Comparison of ENCODE assay signal across 7 mouse cellular contexts in the genomic region with DNA sequence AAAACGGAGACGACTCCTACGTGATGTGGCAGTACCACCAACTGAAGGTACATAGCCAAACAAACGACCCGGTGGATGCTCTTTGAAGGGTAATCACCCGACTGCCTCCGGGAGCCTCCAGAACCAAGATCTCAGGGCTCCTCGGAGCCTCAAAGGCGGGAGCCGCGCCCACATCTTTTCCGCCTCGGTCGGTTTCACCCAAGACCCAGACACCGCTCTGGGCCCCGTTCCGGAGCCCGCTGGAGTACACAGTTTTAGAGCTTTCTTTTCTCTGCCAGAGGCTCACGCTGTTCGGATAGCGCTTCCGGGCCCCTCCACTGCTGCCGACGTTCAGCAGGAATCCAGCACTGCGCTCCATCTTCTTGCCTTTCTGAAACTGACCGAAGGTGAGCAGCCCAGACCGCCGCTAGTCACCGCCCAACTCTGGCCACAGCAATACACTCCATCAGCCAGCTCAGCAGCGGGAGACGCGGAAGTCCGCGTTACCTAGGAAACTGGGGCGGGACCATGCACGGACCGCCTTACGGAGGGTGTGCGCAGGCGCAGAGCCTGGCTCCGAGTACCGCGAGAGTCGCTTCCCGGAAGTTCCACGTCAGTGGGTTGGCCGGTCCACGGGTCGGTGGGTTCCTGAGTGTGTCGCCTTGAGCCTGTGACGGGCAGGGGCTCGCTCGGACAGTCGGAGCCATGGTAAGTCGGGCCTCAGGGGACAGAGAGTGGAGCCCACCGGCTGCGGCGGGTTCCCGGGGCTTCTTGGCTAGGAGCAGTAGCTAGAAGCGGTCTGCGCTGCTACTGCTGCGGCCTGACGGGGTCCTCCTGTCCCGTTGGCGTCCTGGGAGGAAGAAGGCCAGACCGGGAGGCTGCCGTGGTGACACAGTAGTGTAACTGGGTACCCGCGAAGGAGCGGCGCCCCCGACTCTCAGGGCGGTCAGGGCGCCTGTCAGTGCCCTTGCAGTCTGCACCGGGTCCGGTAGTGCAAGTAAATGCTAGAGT. TPM values are rescaled to one million over a fixed set of nuclear protein-coding genes. Genes with fewer than 3 reads are reported as not detected.
DNase-seq lines count a peak whose midpoint lies in the region; ATAC-seq lines count a peak whose summit lies in the region.

Gene Copb2, plus strand, starts transcription at position 585 of the 990 bp plus-strand sequence.

- H3K4me3 ChIP-seq in embryonic facial prominence, embryonic 11.5 days (ENCODE audit: low read depth, low read length), result peak within 1 kb of the TSS; percentile 83
- peak within 1 kb of the TSS; percentile 95 for H3K4me3 ChIP-seq in limb, embryonic 11.5 days (ENCODE audit: low read depth, low read length)
- peak within 1 kb of the TSS; percentile 95 for H3K4me3 ChIP-seq in midbrain, embryonic 14.5 days (replicated peaks; ENCODE audit: low read depth, low read length)

- H3K9me3 ChIP-seq in embryonic facial prominence, embryonic 11.5 days (replicated peaks; ENCODE audit: control insufficient read depth, low read length), result no peaks in the 10 kb centered on the region
- H3K9me3 ChIP-seq in limb, embryonic 11.5 days (ENCODE audit: control insufficient read depth, low read length), result no peaks in the 10 kb centered on the region
- H3K9me3 ChIP-seq in midbrain, embryonic 14.5 days (ENCODE audit: control insufficient read depth, low read length), result no peaks in the 10 kb centered on the region

- WGBS in embryonic facial prominence, embryonic 11.5 days, result under 1% methylated on average over 76 of the region's 76 CpGs
- WGBS in limb, embryonic 11.5 days, result under 1% methylated on average over 76 of the region's 76 CpGs
- WGBS in midbrain, embryonic 14.5 days, result under 1% methylated on average over 76 of the region's 76 CpGs

- peak within 1 kb of the TSS; percentile 69 for H3K4me2 ChIP-seq in embryonic facial prominence, embryonic 11.5 days (ENCODE audit: low read depth, low read length)
- peak within 1 kb of the TSS; percentile 63 for H3K4me2 ChIP-seq in limb, embryonic 11.5 days (ENCODE audit: low read depth, severe bottlenecking)
- peak within 1 kb of the TSS; percentile 83 for H3K4me2 ChIP-seq in midbrain, embryonic 14.5 days (ENCODE audit: low read length)

- no peaks in the 10 kb centered on the region for H3K36me3 ChIP-seq in embryonic facial prominence, embryonic 11.5 days (replicated peaks; ENCODE audit: control insufficient read depth, insufficient read depth, low read depth, low read length)
- no peaks in the 10 kb centered on the region; the same call in 1 of the 2 replicates for H3K36me3 ChIP-seq in limb, embryonic 11.5 days (ENCODE audit: control insufficient read depth, insufficient read depth, low read length)
- peaks cover 7% of the 10 kb centered on the region for H3K36me3 ChIP-seq in midbrain, embryonic 14.5 days (ENCODE audit: control insufficient read depth, insufficient read depth, low read length)

- H3K27ac ChIP-seq in embryonic facial prominence, embryonic 11.5 days (replicated peaks; ENCODE audit: low read depth, low read length), result peak within 1 kb of the TSS; percentile 72
- peak within 1 kb of the TSS; percentile 44; the same call in 1 of the 2 replicates for H3K27ac ChIP-seq in limb, embryonic 11.5 days (replicated peaks; ENCODE audit: low read depth, low read length)
- peak within 1 kb of the TSS; percentile 86 for H3K27ac ChIP-seq in midbrain, embryonic 14.5 days (replicated peaks; ENCODE audit: low read depth, low read length)

- peak within 1 kb of the TSS; percentile 86 for H3K9ac ChIP-seq in embryonic facial prominence, embryonic 11.5 days (replicated peaks; ENCODE audit: low read length)
- H3K9ac ChIP-seq in limb, embryonic 11.5 days (ENCODE audit: low read length), result peak within 1 kb of the TSS; percentile 84
- peak within 1 kb of the TSS; percentile 90 for H3K9ac ChIP-seq in midbrain, embryonic 14.5 days (replicated peaks; ENCODE audit: low read length)

- DNase-seq in adrenal gland, postnatal 14 days, result peak; percentile 99
- peak; percentile 98 for DNase-seq in embryonic facial prominence, embryonic 11.5 days (ENCODE audit: low spot score)
- DNase-seq in heart, adult 11 months, result peak; percentile 100
- peak; percentile 99 for DNase-seq in kidney, adult 18-20 months
- DNase-seq in limb, embryonic 11.5 days (ENCODE audit: low spot score), result peak; percentile 99
- peak; percentile 100 for DNase-seq in midbrain, embryonic 14.5 days
- peak; percentile 97 to 99 for DNase-seq in spleen, adult 18-20 months

- H3K4me1 ChIP-seq in embryonic facial prominence, embryonic 11.5 days (ENCODE audit: control insufficient read depth, insufficient read depth, low read length), result no peaks in the 10 kb centered on the region
- 0 out of 2 replicates have a peak, but pooled peaks cover 3% of the 10 kb centered on the region for H3K4me1 ChIP-seq in limb, embryonic 11.5 days (ENCODE audit: control insufficient read depth, insufficient read depth, low read length)
- H3K4me1 ChIP-seq in midbrain, embryonic 14.5 days (ENCODE audit: control insufficient read depth, insufficient read depth, low read length), result peaks cover 8% of the 10 kb centered on the region

- ATAC-seq in embryonic facial prominence, embryonic 11.5 days (replicated peaks; ENCODE audit: insufficient number of reproducible peaks, low FRiP score, low TSS enrichment, low read depth), result peak; percentile 99
- peak; percentile 100 for ATAC-seq in limb, embryonic 11.5 days (ENCODE audit: insufficient number of reproducible peaks, low FRiP score, low TSS enrichment, low read depth)
- ATAC-seq in midbrain, embryonic 14.5 days (ENCODE audit: low FRiP score, low TSS enrichment), result peak; percentile 99

- H3K27me3 ChIP-seq in embryonic facial prominence, embryonic 11.5 days (ENCODE audit: control insufficient read depth, insufficient read depth, low read length), result no peaks in the 10 kb centered on the region
- H3K27me3 ChIP-seq in limb, embryonic 11.5 days (ENCODE audit: control insufficient read depth, insufficient read depth, low read length), result no peaks in the 10 kb centered on the region
- H3K27me3 ChIP-seq in midbrain, embryonic 14.5 days (ENCODE audit: control insufficient read depth, insufficient read depth, low read length), result no peaks in the 10 kb centered on the region

RNA-seq across cellular contexts. Expression of gene Copb2, which starts in this region (rescaled TPM):
- total RNA-seq in adrenal gland, postnatal 14 days (2021), result 111 and 113 TPM in 2 replicates
- 196 and 210 TPM in 2 replicates for polyA plus RNA-seq in embryonic facial prominence, embryonic 11.5 days (2014; fragmentation: Nextera tagmentation; extraction: Ambion mirVana)
- polyA plus RNA-seq in limb, embryonic 11.5 days (2014; fragmentation: Nextera tagmentation; extraction: Ambion mirVana), result 196 and 201 TPM in 2 replicates
- 84.0 and 146 TPM in 2 replicates for polyA plus RNA-seq in midbrain, embryonic 14.5 days (2014; fragmentation: Nextera tagmentation; extraction: Ambion mirVana)

Comparison
In these comparisons a context has a peak if more than half of its experiments do, and no peak if none do; other contexts are left out.
1. Peak in every context shown above with its lines: DNase-seq, ATAC-seq, H3K4me3 ChIP-seq and H3K27ac ChIP-seq.